Mouse (Mus musculus) lung, postnatal 25 days (tissue): ENCODE results near the gene Bbs9.

Experiments
- DNase-seq: peaks from one replicate; pipeline ENCODE4 v3.0.0; 2022; ENCODE audit warnings: low spot score

Gene Bbs9

GRCm38 (mm10) chr9:22805981-22806380, 330.5 kb downstream of the Bbs9 start:
- no peak for DNase-seq

- no peak for DNase-seq
These were observed 331.0 kb downstream of the Bbs9 start for GRCm38 (mm10) chr9:22806494-22806893.

GRCm38 (mm10) chr9:22807693-22808092, 332.2 kb downstream of the Bbs9 start:
- DNase-seq: no peak

GRCm38 (mm10) chr9:22809621-22810126, 334.2 kb downstream of the Bbs9 start:
- DNase-seq: no peak

- no peak for DNase-seq
These were observed 334.9 kb downstream of the Bbs9 start for GRCm38 (mm10) chr9:22810454-22810853.

- DNase-seq: no peak
These were observed 336.4 kb downstream of the Bbs9 start for GRCm38 (mm10) chr9:22811931-22812330.

GRCm38 (mm10) chr9:22814407-22815092, 339.0 kb downstream of the Bbs9 start:
- no peak for DNase-seq

GRCm38 (mm10) chr9:22815093-22815458, 339.6 kb downstream of the Bbs9 start:
- no peak for DNase-seq

- DNase-seq: no peak
These were observed 344.0 kb downstream of the Bbs9 start for GRCm38 (mm10) chr9:22819539-22819938.

- DNase-seq: no peak
These were observed 345.2 kb downstream of the Bbs9 start for GRCm38 (mm10) chr9:22820646-22821185.

- no peak for DNase-seq
These were observed 347.3 kb downstream of the Bbs9 start for GRCm38 (mm10) chr9:22822770-22823169.

- no peak for DNase-seq
These were observed 348.3 kb downstream of the Bbs9 start for GRCm38 (mm10) chr9:22823856-22824255.

GRCm38 (mm10) chr9:22824910-22825309, 349.4 kb downstream of the Bbs9 start:
- no peak for DNase-seq

GRCm38 (mm10) chr9:22826571-22826990, 351.1 kb downstream of the Bbs9 start:
- no peak for DNase-seq

GRCm38 (mm10) chr9:22827176-22827770, 351.8 kb downstream of the Bbs9 start:
- DNase-seq: no peak

- DNase-seq: no peak
These were observed 353.9 kb downstream of the Bbs9 start for GRCm38 (mm10) chr9:22829212-22829960.

GRCm38 (mm10) chr9:22834994-22835512, 359.5 kb downstream of the Bbs9 start:
- no peak for DNase-seq

GRCm38 (mm10) chr9:22837000-22837399, 361.5 kb downstream of the Bbs9 start:
- DNase-seq: no peak

- no peak for DNase-seq
These were observed 362.2 kb downstream of the Bbs9 start for GRCm38 (mm10) chr9:22837702-22838210.

- DNase-seq: peak; percentile 3
These were observed 370.5 kb downstream of the Bbs9 start for GRCm38 (mm10) chr9:22846048-22846447.

- DNase-seq: no peak
These were observed 371.3 kb downstream of the Bbs9 start for GRCm38 (mm10) chr9:22846783-22847182.

GRCm38 (mm10) chr9:22848800-22849199, 373.3 kb downstream of the Bbs9 start:
- no peak for DNase-seq
